Mouse (Mus musculus) adrenal gland (tissue): ENCODE results near the gene Tmem260.
"Not testable (repeated sequence)": the region's sequence is repeated elsewhere in the genome, so short reads cannot be mapped to it uniquely, and the experiment has no call there.

Experiments used
- intact Hi-C: fragments of 180-260 bp; cut with DNase I; formaldehyde crosslinking; loops from one replicate; pipeline ENCODE4 v1.15.1; 2025
- long read RNA-seq, 2 experiments: library from polyadenylated mRNA; unstranded; transcript quantifications; one replicate each; pipeline ENCODE4 v2.0.0; 2020; ENCODE audit warnings: borderline replicate concordance in 1 of 2; ENCODE audit not compliant: insufficient replicate concordance in 1 of 2

Gene Tmem260
- long read RNA-seq, experiment 1, full-length matches to known transcripts: 6 of 9 reads
- long read RNA-seq, experiment 1, partial matches to known transcripts: 1 of 9 reads
- long read RNA-seq, experiment 1, other reads (novel, unspliced or antisense): 2 of 9 reads
- long read RNA-seq, experiment 2, full-length matches to known transcripts: 7 of 13 reads
- long read RNA-seq, experiment 2, partial matches to known transcripts: 0 of 13 reads
- long read RNA-seq, experiment 2, other reads (novel, unspliced or antisense): 6 of 13 reads

GRCm38 (mm10) chr14:48445984-48446683, at the start of gene Tmem260:
TSS of gene Tmem260 (plus strand) at chr14:48446124.
- intact Hi-C loops: loop anchor here (5.0 kb wide), 2 partner anchors 46 to 74 kb away; no protein-coding TSS in a partner anchor

GRCm38 (mm10) chr14:48406086-48406485, 39.8 kb upstream of the Tmem260 start:
- intact Hi-C loops: no loop called here

- intact Hi-C loops: no loop called here
Observed at GRCm38 (mm10) chr14:48417064-48417463, 28.9 kb upstream of the Tmem260 start.

- intact Hi-C loops: no loop called here
Observed at GRCm38 (mm10) chr14:48418264-48418663, 27.7 kb upstream of the Tmem260 start.

- intact Hi-C loops: no loop called here
Observed at GRCm38 (mm10) chr14:48418672-48419071, 27.3 kb upstream of the Tmem260 start.

- intact Hi-C loops: no loop called here
Observed at GRCm38 (mm10) chr14:48421476-48421875, 24.4 kb upstream of the Tmem260 start.

GRCm38 (mm10) chr14:48421996-48422395, 23.9 kb upstream of the Tmem260 start:
- intact Hi-C loops: no loop called here

- intact Hi-C loops: no loop called here
Observed at GRCm38 (mm10) chr14:48422436-48422835, 23.5 kb upstream of the Tmem260 start.

- intact Hi-C loops: no loop called here
Observed at GRCm38 (mm10) chr14:48422901-48423300, 23.0 kb upstream of the Tmem260 start.

- intact Hi-C loops: no loop called here
Observed at GRCm38 (mm10) chr14:48431978-48432377, 13.9 kb upstream of the Tmem260 start.

GRCm38 (mm10) chr14:48443796-48444195, 2.1 kb upstream of the Tmem260 start:
- intact Hi-C loops: no loop called here

- intact Hi-C loops: no loop called here
Observed at GRCm38 (mm10) chr14:48451966-48452407, 6.1 kb downstream of the Tmem260 start.

GRCm38 (mm10) chr14:48453411-48453810, 7.5 kb downstream of the Tmem260 start:
- intact Hi-C loops: no loop called here

- intact Hi-C loops: no loop called here
Observed at GRCm38 (mm10) chr14:48456305-48457092, 10.6 kb downstream of the Tmem260 start.

- intact Hi-C loops: no loop called here
Observed at GRCm38 (mm10) chr14:48457288-48457938, 11.5 kb downstream of the Tmem260 start.

- intact Hi-C loops: no loop called here
Observed at GRCm38 (mm10) chr14:48458901-48459300, 13.0 kb downstream of the Tmem260 start.

- intact Hi-C loops: no loop called here
Observed at GRCm38 (mm10) chr14:48468339-48468738, 22.4 kb downstream of the Tmem260 start.

- intact Hi-C loops: no loop called here
Observed at GRCm38 (mm10) chr14:48470742-48471487, 25.0 kb downstream of the Tmem260 start.

- intact Hi-C loops: no loop called here
Observed at GRCm38 (mm10) chr14:48472179-48472578, 26.3 kb downstream of the Tmem260 start.

- intact Hi-C loops: no loop called here
Observed at GRCm38 (mm10) chr14:48475370-48475769, 29.4 kb downstream of the Tmem260 start.

- intact Hi-C loops: not testable (repeated sequence)
Observed at GRCm38 (mm10) chr14:48475834-48476233, 29.9 kb downstream of the Tmem260 start.
